Mouse (Mus musculus) limb, embryonic 15.5 days (tissue): ENCODE results near the gene Dnaja4. TPM values are rescaled to one million over a fixed set of nuclear protein-coding genes. Genes with fewer than 3 reads are reported as not detected.

Experiments used
- ATAC-seq: fragments of 200-750 bp; cut with Nextera tagmentation; 2 replicates; pipeline ENCODE4 v1.8.0; 2017; ENCODE audit warnings: low read depth, moderate TSS enrichment; ENCODE audit not compliant: insufficient number of reproducible peaks, low FRiP score, low TSS enrichment
- H3K27ac ChIP-seq: fragments of 300-500 bp; sonication (generic); 2 replicates; pipeline ENCODE4 v1.5.1; 2015; ENCODE audit warnings: moderate library complexity, mild to moderate bottlenecking, inconsistent platforms
- H3K27me3 ChIP-seq: fragments of 300-500 bp; sonication (generic); 2 replicates; pipeline ENCODE4 v1.6.1; 2015; ENCODE audit warnings: inconsistent platforms
- H3K36me3 ChIP-seq: fragments of 300-500 bp; sonication (generic); 2 replicates; pipeline ENCODE4 v1.6.1; 2015; ENCODE audit warnings: inconsistent platforms
- H3K4me1 ChIP-seq: fragments of 300-500 bp; sonication (generic); 2 replicates; pipeline ENCODE4 v1.6.1; 2015; ENCODE audit warnings: inconsistent platforms
- H3K4me2 ChIP-seq: fragments of 300-500 bp; sonication (generic); 2 replicates; pipeline ENCODE4 v1.6.1; 2015; ENCODE audit warnings: mild to moderate bottlenecking, inconsistent platforms
- H3K4me3 ChIP-seq: fragments of 300-500 bp; sonication (generic); 2 replicates; pipeline ENCODE4 v1.5.1; 2015; ENCODE audit warnings: mild to moderate bottlenecking, inconsistent platforms
- H3K9ac ChIP-seq: fragments of 300-500 bp; sonication (generic); 2 replicates; pipeline ENCODE4 v1.6.1; 2015; ENCODE audit warnings: inconsistent platforms
- H3K9me3 ChIP-seq: fragments of 300-500 bp; sonication (generic); 2 replicates; pipeline ENCODE4 v1.6.1; 2016; ENCODE audit warnings: inconsistent platforms
- WGBS: fragments of 180-500 bp; shearing (Covaris S2); methylation state at CpG from one replicate; pipeline ENCODE4 v1.1.7; 2015; 5-methylcytosine and 5-hydroxymethylcytosine counted together
- polyA plus RNA-seq: library from polyadenylated mRNA; unstranded; fragments of >200 nt; fragmentation: Nextera tagmentation; extraction: Ambion mirVana; gene quantifications from 2 replicates; pipeline ENCODE4 v1.2.1, GENCODE M21; 2015

Dnaja4 gene
- polyA plus RNA-seq, 1 experiment from 2014 or later = 10.1 TPM

GRCm38 (mm10) chr9:54734639-54735252 lies 36.1 kb downstream of the Dnaja4 start:
- Histone ChIP-seq H3K27ac (peak overlapping the region; percentile 50; the same call in 1 of the 2 replicates), H3K27me3 (no peaks in the 10 kb centered on the region), H3K36me3 (peaks cover 3% of the 10 kb centered on the region; the same call in 1 of the 2 replicates), H3K4me2 (peak overlapping the region; percentile 64), H3K4me3 (peak overlapping the region; percentile 86), H3K4me1 (peaks cover 18% of the 10 kb centered on the region), H3K9me3 (no peaks in the 10 kb centered on the region), H3K9ac (peak overlapping the region; percentile 17; the same call in 1 of the 2 replicates)
- no peak for ATAC-seq
- 18% methylated on average over 11 of the region's 11 CpGs for WGBS

DNA sequence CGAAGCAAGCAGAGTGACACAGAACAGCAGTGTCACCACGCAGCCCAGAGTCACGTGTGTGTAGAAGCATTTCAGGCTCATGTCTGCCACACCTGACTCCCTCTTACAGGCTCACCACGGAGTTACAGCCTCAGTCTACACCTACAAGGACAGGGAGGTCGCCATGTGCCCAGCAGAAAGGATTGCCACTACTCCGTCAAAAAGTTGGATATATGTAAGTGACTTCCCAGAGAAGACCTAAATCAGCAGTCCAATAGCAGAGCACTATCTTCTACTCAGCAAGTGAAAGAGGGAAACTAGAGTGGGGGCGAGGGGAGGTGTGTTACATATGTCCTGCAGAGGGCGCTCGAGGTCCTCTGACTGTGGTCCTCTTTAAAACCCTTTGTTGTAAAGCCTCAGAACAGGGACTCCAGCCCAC lies 37.6 kb downstream of the Dnaja4 start:
- WGBS = 14% methylated on average over 9 of the region's 9 CpGs
- H3K27ac ChIP-seq = no peak overlapping the region

GRCm38 (mm10) chr9:54738376-54738775 lies 39.7 kb downstream of the Dnaja4 start:
- 15% methylated on average over 3 of the region's 3 CpGs for WGBS
- no peaks in the 10 kb centered on the region for H3K36me3 ChIP-seq
- ATAC-seq = no peak
- H3K9me3 ChIP-seq = no peaks in the 10 kb centered on the region
- no peak overlapping the region for H3K9ac ChIP-seq
- no peaks in the 10 kb centered on the region for H3K27me3 ChIP-seq
- H3K4me2 ChIP-seq = no peak overlapping the region
- no peak overlapping the region for H3K4me3 ChIP-seq
- peaks cover 14% of the 10 kb centered on the region for H3K4me1 ChIP-seq
- H3K27ac ChIP-seq = no peak overlapping the region

More for the DNA sequence above, 37.6 kb downstream of the Dnaja4 start:
- Histone ChIP-seq H3K4me1 (peaks cover 18% of the 10 kb centered on the region), H3K9me3 (no peaks in the 10 kb centered on the region), H3K9ac (no peak overlapping the region), H3K36me3 (no peaks in the 10 kb centered on the region), H3K4me2 (no peak overlapping the region), H3K27me3 (no peaks in the 10 kb centered on the region), H3K4me3 (no peak overlapping the region)
- no peak for ATAC-seq

DNA sequence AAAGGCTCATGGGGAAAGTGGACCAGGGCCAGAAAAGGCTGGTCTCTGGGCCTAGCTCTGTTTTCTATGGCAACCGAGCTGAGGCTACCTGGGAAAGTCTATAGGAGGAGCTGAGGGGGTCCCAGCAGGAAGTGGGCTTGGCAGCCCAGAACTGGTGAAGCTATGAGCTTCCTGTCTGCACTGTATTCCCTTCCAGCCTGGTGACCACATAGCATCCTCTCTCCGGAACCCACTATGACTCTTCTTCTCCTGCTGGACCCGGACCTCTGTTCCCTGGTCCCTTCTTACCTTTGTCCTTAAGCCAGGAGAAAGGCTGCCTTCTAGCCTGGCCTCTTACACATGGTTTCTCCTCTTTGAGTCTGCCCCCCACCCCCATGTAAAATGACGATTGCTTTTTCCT lies 45.2 kb downstream of the Dnaja4 start:
- H3K4me2 ChIP-seq = no peak overlapping the region
- 71% methylated on average over 4 of the region's 4 CpGs for WGBS
- no peaks in the 10 kb centered on the region for H3K4me1 ChIP-seq
- no peaks in the 10 kb centered on the region for H3K36me3 ChIP-seq
- no peak for ATAC-seq
- H3K27ac ChIP-seq = no peak overlapping the region
- H3K9ac ChIP-seq = no peak overlapping the region
- H3K4me3 ChIP-seq = no peak overlapping the region
- 0 out of 2 replicates have a peak, but pooled peaks cover 3% of the 10 kb centered on the region for H3K27me3 ChIP-seq
- H3K9me3 ChIP-seq = no peaks in the 10 kb centered on the region

GRCm38 (mm10) chr9:54745740-54746370 lies 47.2 kb downstream of the Dnaja4 start:
- ATAC-seq = no peak
- 52% methylated on average over 13 of the region's 13 CpGs for WGBS

DNA sequence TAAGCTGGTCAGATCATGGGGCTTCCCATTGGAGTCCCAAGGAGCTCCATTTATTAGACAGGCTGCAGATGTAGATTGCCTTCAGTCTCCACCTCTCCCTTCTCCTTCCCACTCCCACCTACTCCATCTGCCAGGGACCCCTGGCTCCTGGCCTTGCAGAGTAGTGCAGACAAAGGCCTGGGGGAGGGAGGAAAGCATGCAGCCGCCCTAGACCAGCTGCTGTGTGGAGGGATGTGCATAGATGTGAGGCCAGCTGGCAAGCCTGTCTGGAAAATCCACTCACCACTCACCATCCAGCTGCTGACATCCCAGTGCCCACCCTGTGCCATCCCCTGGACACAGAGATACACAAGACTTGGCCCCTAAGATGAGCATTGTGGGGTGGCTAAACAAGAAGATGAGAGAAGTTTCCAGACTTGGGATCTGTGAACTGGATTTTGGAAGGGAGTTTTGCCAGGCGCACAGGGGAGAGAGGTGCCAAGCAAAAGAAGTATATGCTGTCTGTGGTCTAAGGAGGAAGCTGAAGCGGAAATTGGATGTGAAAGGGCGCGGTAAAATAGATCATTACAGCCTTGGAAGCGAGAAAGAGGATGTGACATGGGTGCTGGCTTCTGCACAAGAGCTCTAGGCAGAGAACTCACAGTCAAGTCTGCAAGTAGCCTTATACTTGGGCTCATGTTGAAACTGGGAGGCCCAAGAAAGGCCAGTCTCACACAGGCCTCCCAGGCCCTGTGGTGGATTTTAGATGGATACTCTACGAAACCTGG lies 51.7 kb downstream of the Dnaja4 start:
- WGBS = 74% methylated on average over 7 of the region's 7 CpGs
- ATAC-seq = peak; percentile 55; the same call in 1 of the 2 replicates
- Histone ChIP-seq H3K4me2 (no peak overlapping the region), H3K4me1 (peaks cover 5% of the 10 kb centered on the region), H3K36me3 (no peaks in the 10 kb centered on the region), H3K4me3 (no peak overlapping the region), H3K27ac (no peak overlapping the region), H3K9ac (no peak overlapping the region), H3K9me3 (no peaks in the 10 kb centered on the region), H3K27me3 (peaks cover 15% of the 10 kb centered on the region; the same call in 1 of the 2 replicates)

More at GRCm38 (mm10) chr9:54745740-54746370, 47.2 kb downstream of the Dnaja4 start:
- H3K4me3 ChIP-seq = no peak overlapping the region
- no peaks in the 10 kb centered on the region for H3K9me3 ChIP-seq
- H3K4me2 ChIP-seq = no peak overlapping the region
- peaks cover 5% of the 10 kb centered on the region for H3K4me1 ChIP-seq
- 0 out of 2 replicates have a peak, but pooled peaks cover 3% of the 10 kb centered on the region for H3K27me3 ChIP-seq
- H3K9ac ChIP-seq = no peak overlapping the region
- H3K27ac ChIP-seq = no peak overlapping the region
- no peaks in the 10 kb centered on the region for H3K36me3 ChIP-seq

- Histone ChIP-seq H3K9me3 (no peaks in the 10 kb centered on the region), H3K4me1 (peaks cover 5% of the 10 kb centered on the region), H3K27ac (no peak overlapping the region), H3K4me2 (no peak overlapping the region), H3K36me3 (no peaks in the 10 kb centered on the region), H3K27me3 (peaks cover 15% of the 10 kb centered on the region; the same call in 1 of the 2 replicates), H3K4me3 (no peak overlapping the region), H3K9ac (no peak overlapping the region)
- 88% methylated on average over 2 of the region's 2 CpGs for WGBS
- no peak for ATAC-seq
Observed at GRCm38 (mm10) chr9:54751684-54752083, 53.0 kb downstream of the Dnaja4 start.

GRCm38 (mm10) chr9:54752201-54752943 lies 53.7 kb downstream of the Dnaja4 start:
- no peak for ATAC-seq
- no peak overlapping the region for H3K4me3 ChIP-seq
- no peaks in the 10 kb centered on the region for H3K36me3 ChIP-seq
- no peaks in the 10 kb centered on the region for H3K9me3 ChIP-seq
- 29% methylated on average over 21 of the region's 21 CpGs for WGBS
- no peak overlapping the region for H3K9ac ChIP-seq
- H3K27ac ChIP-seq = no peak overlapping the region
- no peak overlapping the region for H3K4me2 ChIP-seq
- H3K4me1 ChIP-seq = peaks cover 5% of the 10 kb centered on the region
- H3K27me3 ChIP-seq = peaks cover 15% of the 10 kb centered on the region; the same call in 1 of the 2 replicates

GRCm38 (mm10) chr9:54752944-54753295 lies 54.2 kb downstream of the Dnaja4 start:
- no peak overlapping the region for H3K9ac ChIP-seq

DNA sequence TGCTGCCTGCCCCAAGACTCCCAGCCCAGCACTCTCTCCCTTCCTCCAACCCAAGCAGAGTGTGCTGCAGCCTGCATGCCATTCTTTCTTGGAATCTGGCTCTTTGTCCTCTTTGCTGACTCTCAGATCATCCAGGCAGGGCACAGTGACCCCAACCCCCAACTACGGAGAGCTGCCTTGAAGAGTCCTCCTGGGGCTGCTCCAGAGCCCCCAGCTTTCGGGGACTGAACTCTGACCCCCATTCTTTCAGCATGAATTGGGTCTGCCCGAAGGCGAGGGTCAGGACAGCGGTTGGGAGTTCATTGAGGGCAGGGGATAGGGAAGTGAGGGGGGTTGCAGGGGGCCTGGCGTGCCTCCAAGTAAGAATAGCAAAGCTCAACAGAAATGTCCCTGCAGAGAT lies 60.9 kb downstream of the Dnaja4 start:
- Histone ChIP-seq H3K9me3 (no peaks in the 10 kb centered on the region), H3K4me3 (no peak overlapping the region), H3K9ac (no peak overlapping the region), H3K27ac (no peak overlapping the region), H3K27me3 (peaks cover 19% of the 10 kb centered on the region), H3K4me2 (no peak overlapping the region), H3K36me3 (no peaks in the 10 kb centered on the region), H3K4me1 (peaks cover 4% of the 10 kb centered on the region)
- ATAC-seq = no peak
- 44% methylated on average over 6 of the region's 6 CpGs for WGBS

More at GRCm38 (mm10) chr9:54752944-54753295, 54.2 kb downstream of the Dnaja4 start:
- Histone ChIP-seq H3K4me1 (peaks cover 5% of the 10 kb centered on the region), H3K4me2 (no peak overlapping the region), H3K4me3 (no peak overlapping the region), H3K27ac (no peak overlapping the region), H3K36me3 (no peaks in the 10 kb centered on the region), H3K9me3 (no peaks in the 10 kb centered on the region), H3K27me3 (peaks cover 13% of the 10 kb centered on the region; the same call in 1 of the 2 replicates)
- 44% methylated on average over 11 of the region's 11 CpGs for WGBS
- no peak for ATAC-seq

GRCm38 (mm10) chr9:54764091-54764490 lies 65.4 kb downstream of the Dnaja4 start:
- H3K27ac ChIP-seq = no peak overlapping the region
- no peak for ATAC-seq
- H3K27me3 ChIP-seq = peaks cover 36% of the 10 kb centered on the region
- 0 out of 2 replicates have a peak, but pooled peaks cover 3% of the 10 kb centered on the region for H3K36me3 ChIP-seq
- no peaks in the 10 kb centered on the region for H3K9me3 ChIP-seq
- H3K9ac ChIP-seq = no peak overlapping the region
- peaks cover 17% of the 10 kb centered on the region for H3K4me1 ChIP-seq
- peak overlapping the region; percentile 53 for H3K4me3 ChIP-seq
- peak overlapping the region; percentile 88 for H3K4me2 ChIP-seq
- 23% methylated on average over 12 of the region's 12 CpGs for WGBS
